Mouse (Mus musculus) brain, embryonic 14.5 days (tissue): ENCODE measurements around the gene Dtx1. TPM values are rescaled to one million over a fixed set of nuclear protein-coding genes. Genes with fewer than 3 reads are reported as not detected.

Source experiments
- DNase-seq: peaks from one replicate; pipeline ENCODE4 v3.0.0-alpha.2; 2011; ENCODE audit warnings: low read depth
- CTCF ChIP-seq: fragments of 200-500 bp; IDR thresholded peaks from 2 replicates; pipeline ENCODE4 v1.5.1; 2012; ENCODE audit warnings: inconsistent platforms, mild to moderate bottlenecking, moderate library complexity, borderline replicate concordance; ENCODE audit not compliant: insufficient read depth, insufficient read length; ENCODE audit errors: extremely low read depth
- POLR2A ChIP-seq: fragments of 200-500 bp; IDR thresholded peaks from 2 replicates; pipeline ENCODE4 v1.6.1; 2012; ENCODE audit warnings: mild to moderate bottlenecking, inconsistent platforms, borderline replicate concordance; ENCODE audit not compliant: poor library complexity, insufficient read depth, insufficient read length, severe bottlenecking; ENCODE audit errors: extremely low read depth
- polyA plus RNA-seq: library from polyadenylated mRNA; depleted of rRNA; stranded (reverse); fragments of >200 nt; gene quantifications from 2 replicates; pipeline ENCODE4 v1.2.3, GENCODE M21; 2012

The Dtx1 gene
- polyA plus RNA-seq, 1 experiment, result 150 TPM

- DNase-seq, result no peak
These were observed 24.3 kb downstream of the Dtx1 start for GRCm38 (mm10) chr5:120687484-120687851.

GRCm38 (mm10) chr5:120686749-120687483, 24.8 kb downstream of the Dtx1 start:
- DNase-seq, result no peak
- no peak for TF ChIP-seq POLR2A
- TF ChIP-seq CTCF, result no peak

More at GRCm38 (mm10) chr5:120687484-120687851, 24.3 kb downstream of the Dtx1 start:
- TF ChIP-seq CTCF (no peak), POLR2A (no peak)

- no peak for DNase-seq
These were observed 26.0 kb downstream of the Dtx1 start for GRCm38 (mm10) chr5:120685678-120686077.

GRCm38 (mm10) chr5:120682982-120683771, 28.6 kb downstream of the Dtx1 start:
- TF ChIP-seq CTCF (no peak), POLR2A (no peak)
- DNase-seq, result no peak

More at GRCm38 (mm10) chr5:120685678-120686077, 26.0 kb downstream of the Dtx1 start:
- no peak for TF ChIP-seq POLR2A

GRCm38 (mm10) chr5:120680918-120681317, 30.8 kb downstream of the Dtx1 start:
- DNase-seq, result peak; percentile 59
- TF ChIP-seq POLR2A (no peak), CTCF (no peak)

- DNase-seq, result peak; percentile 99
- TF ChIP-seq POLR2A (no peak), CTCF (peak; percentile 73)
These were observed 31.8 kb downstream of the Dtx1 start for GRCm38 (mm10) chr5:120679676-120680555.

- TF ChIP-seq CTCF (no peak), POLR2A (no peak)
- peak; percentile 30 for DNase-seq
These were observed 34.2 kb downstream of the Dtx1 start for GRCm38 (mm10) chr5:120677516-120677915.

GRCm38 (mm10) chr5:120674229-120675145, 37.2 kb downstream of the Dtx1 start:
- DNase-seq, result peak; percentile 78
- TF ChIP-seq POLR2A (no peak), CTCF (no peak)

- DNase-seq, result peak; percentile 87
- TF ChIP-seq CTCF, result peak; percentile 97
- TF ChIP-seq POLR2A, result no peak
These were observed 38.1 kb downstream of the Dtx1 start for GRCm38 (mm10) chr5:120673626-120674025.

GRCm38 (mm10) chr5:120671865-120672264, 39.9 kb downstream of the Dtx1 start:
- no peak for DNase-seq
- TF ChIP-seq POLR2A, result no peak
- no peak for TF ChIP-seq CTCF

- no peak for TF ChIP-seq CTCF
- TF ChIP-seq POLR2A, result no peak
- DNase-seq, result no peak
These were observed 41.6 kb downstream of the Dtx1 start for GRCm38 (mm10) chr5:120670132-120670531.

GRCm38 (mm10) chr5:120668761-120669160, 43.0 kb downstream of the Dtx1 start:
- DNase-seq, result no peak
- TF ChIP-seq CTCF, result no peak
- no peak for TF ChIP-seq POLR2A
